Mouse (Mus musculus) cerebellum, adult 2 months (tissue): ENCODE results near the gene Actl10. TPM values are rescaled to one million over a fixed set of nuclear protein-coding genes. Genes with fewer than 3 reads are reported as not detected.

Experiments
- DNase-seq, 2 experiments: peaks; one replicate each; pipeline ENCODE4 v3.0.0; 2021
- H3K27ac ChIP-seq: fragments of 200-500 bp; 2 replicates; pipeline ENCODE4 v1.5.1; 2012; ENCODE audit warnings: low read length, control low read depth, inconsistent platforms; ENCODE audit not compliant: insufficient read depth
- H3K27me3 ChIP-seq: fragments of 200-500 bp; 2 replicates; pipeline ENCODE4 v1.6.1; 2012; ENCODE audit warnings: inconsistent platforms, mild to moderate bottlenecking, low read length, moderate library complexity; ENCODE audit not compliant: control insufficient read depth, insufficient read depth
- H3K4me1 ChIP-seq: fragments of 200-500 bp; 2 replicates; pipeline ENCODE4 v1.6.1; 2011; ENCODE audit warnings: low read length; ENCODE audit not compliant: control insufficient read depth, insufficient read depth
- H3K4me3 ChIP-seq: fragments of 200-500 bp; replicated peaks from 2 replicates; pipeline ENCODE3; 2011; ENCODE audit warnings: mild to moderate bottlenecking, low read depth, low read length, control low read depth; ENCODE audit not compliant: insufficient read depth
- CTCF ChIP-seq: fragments of 200-500 bp; IDR thresholded peaks from 2 replicates; pipeline ENCODE4 v1.5.1; 2011; ENCODE audit warnings: low read depth, mild to moderate bottlenecking, control low read depth, low read length, moderate library complexity, borderline replicate concordance; ENCODE audit not compliant: insufficient read depth
- POLR2A ChIP-seq: fragments of 200-500 bp; IDR thresholded peaks from 2 replicates; pipeline ENCODE4 v1.6.1; 2011; ENCODE audit warnings: low read length, control low read depth, borderline replicate concordance; ENCODE audit not compliant: insufficient read depth
- WGBS: fragments of 180-500 bp; shearing (Covaris S2); methylation state at CpG from one replicate; pipeline ENCODE4 v1.1.7; 2018; 5-methylcytosine and 5-hydroxymethylcytosine counted together
- polyA plus RNA-seq: library from polyadenylated mRNA; depleted of rRNA; stranded (reverse); fragments of >200 nt; gene quantifications from 2 replicates; pipeline ENCODE4 v1.2.3, GENCODE M21; 2012; rRNA removed

Gene Actl10
- polyA plus RNA-seq: 0.07 and 0.10 TPM in 2 replicates

- no peaks in the 10 kb centered on the region for H3K27me3 ChIP-seq
- peaks cover 19% of the 10 kb centered on the region for H3K4me1 ChIP-seq
- DNase-seq: peak in 1 of 2 experiments; percentile 12
- TF ChIP-seq CTCF (no peak), POLR2A (no peak)
- 0 out of 2 replicates have a peak within 1 kb of the TSS, but pooled peaks have one; percentile 10 for H3K27ac ChIP-seq
- peak within 1 kb of the TSS; percentile 33 for H3K4me3 ChIP-seq
- 89% methylated on average over 4 of the region's 4 CpGs for WGBS
Observed at GRCm38 (mm10) chr2:154551476-154551875, at the start of gene Actl10. Actl10 (plus strand) TSS chr2:154551776.

DNA sequence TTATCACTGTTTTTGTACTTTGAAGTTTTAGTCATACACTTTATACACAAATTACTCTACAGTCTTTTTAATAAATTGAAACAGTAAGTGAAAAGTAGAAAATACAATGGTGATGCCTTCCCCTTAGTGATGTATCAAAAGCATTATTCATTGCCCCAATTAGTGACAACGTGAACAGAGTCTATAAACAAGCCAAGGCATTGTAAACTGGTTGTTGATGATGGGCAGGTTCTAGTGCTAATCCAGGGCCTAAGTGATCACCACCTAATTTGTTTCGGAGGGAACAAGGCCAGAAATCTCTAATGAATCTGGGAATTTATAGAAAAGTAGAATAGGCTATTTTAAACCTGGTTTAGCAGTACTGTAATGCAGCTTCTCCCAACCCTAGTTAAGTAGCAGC is 44.5 kb upstream of the Actl10 start:
- 59% methylated on average over 2 of the region's 2 CpGs for WGBS
- H3K27me3 ChIP-seq: no peaks in the 10 kb centered on the region
- peaks cover 15% of the 10 kb centered on the region for H3K4me1 ChIP-seq
- H3K4me3 ChIP-seq: no peak overlapping the region
- TF ChIP-seq CTCF: no peak
- H3K27ac ChIP-seq: no peak overlapping the region
- DNase-seq: no peak

DNA sequence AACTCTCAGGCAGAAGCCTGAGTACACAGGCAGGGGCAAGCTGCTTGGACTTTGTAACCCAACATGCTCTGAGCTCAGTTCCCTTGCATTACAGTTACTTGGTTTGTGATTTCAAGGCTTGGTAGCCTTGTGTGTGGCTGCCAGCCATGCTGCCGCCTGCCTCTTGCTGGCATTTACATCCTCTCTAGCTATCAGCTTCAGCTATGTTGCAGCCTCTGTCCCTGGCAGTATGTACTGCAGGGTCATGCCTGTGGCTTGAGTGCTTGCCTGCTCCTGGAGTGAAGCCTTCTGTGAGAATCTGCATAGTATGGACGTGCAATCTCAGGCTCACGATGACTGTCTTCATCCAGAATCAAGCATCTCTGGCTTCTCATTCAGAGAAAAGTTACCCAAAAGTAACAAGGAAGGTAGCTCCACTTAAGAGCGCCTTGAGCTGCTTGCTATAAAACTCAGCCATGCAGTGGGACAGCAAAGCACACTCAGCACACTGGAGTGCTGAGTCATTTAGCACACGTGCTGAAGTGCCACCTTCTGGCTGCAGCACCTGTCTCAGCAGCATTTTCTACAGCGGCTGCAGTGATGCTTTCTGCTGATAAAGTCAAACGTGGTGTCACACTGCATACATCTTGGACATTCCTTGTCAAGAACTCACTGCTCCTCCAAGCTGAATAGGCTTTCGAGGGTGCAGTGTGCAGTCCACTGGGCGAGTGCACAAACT is 43.9 kb upstream of the Actl10 start:
- peak; percentile 63 to 70 for DNase-seq
- Histone ChIP-seq H3K27me3 (no peaks in the 10 kb centered on the region), H3K4me3 (no peak overlapping the region), H3K4me1 (peaks cover 15% of the 10 kb centered on the region), H3K27ac (peak overlapping the region; percentile 74)
- no peak for TF ChIP-seq POLR2A
- peak; percentile 64 for TF ChIP-seq CTCF
- WGBS: 15% methylated on average over 9 of the region's 9 CpGs

DNA sequence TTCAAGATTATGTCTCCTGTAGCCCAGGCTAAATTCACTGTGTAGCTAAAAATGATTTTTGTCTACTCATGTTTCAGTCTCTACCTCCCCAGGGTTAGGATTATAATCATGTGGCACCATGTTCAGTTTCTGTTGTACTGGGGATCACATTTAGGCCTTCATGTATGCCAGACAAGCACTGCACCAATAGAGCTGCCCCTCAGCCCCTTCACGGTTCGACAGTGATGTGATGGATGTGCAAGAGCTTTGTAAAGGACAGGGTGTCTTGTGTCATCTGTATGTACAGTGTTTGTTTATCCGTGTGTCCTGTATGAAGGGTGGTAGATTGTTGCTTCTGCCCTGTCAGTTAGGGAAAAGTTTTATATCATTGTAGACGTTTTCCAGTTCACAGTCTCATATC is 43.1 kb upstream of the Actl10 start:
- no peaks in the 10 kb centered on the region for H3K27me3 ChIP-seq
- TF ChIP-seq CTCF: no peak
- no peak for TF ChIP-seq POLR2A
- peaks cover 15% of the 10 kb centered on the region for H3K4me1 ChIP-seq
- 89% methylated on average over 4 of the region's 4 CpGs for WGBS
- no peak for DNase-seq
- H3K4me3 ChIP-seq: no peak overlapping the region
- no peak overlapping the region for H3K27ac ChIP-seq

DNA sequence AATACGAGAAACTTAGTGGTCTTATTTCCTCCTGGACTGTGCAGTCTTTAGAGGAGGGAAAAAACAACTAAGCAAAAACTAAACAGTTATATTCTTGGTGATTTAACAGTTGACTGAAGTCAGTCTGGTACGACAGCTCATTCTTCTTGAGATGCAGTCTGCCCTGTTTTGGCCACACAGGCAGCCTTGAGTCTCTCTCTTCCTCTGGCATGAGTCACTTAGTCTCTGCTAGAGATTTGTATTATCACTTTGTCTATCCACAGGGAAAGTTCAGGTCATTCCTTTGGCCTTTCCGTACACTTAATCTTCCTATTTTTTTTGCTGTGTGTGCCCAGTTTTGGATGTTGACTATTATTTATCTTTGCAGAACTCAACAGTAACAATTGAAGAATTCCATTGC is 41.4 kb upstream of the Actl10 start:
- DNase-seq: no peak
- H3K4me3 ChIP-seq: no peak overlapping the region
- peaks cover 15% of the 10 kb centered on the region for H3K4me1 ChIP-seq
- TF ChIP-seq CTCF (no peak), POLR2A (no peak)
- no peaks in the 10 kb centered on the region for H3K27me3 ChIP-seq
- 96% methylated on average over 3 of the region's 3 CpGs for WGBS
- H3K27ac ChIP-seq: no peak overlapping the region

- WGBS: 88% methylated on average over 3 of the region's 3 CpGs
- no peak for DNase-seq
- Histone ChIP-seq H3K27me3 (no peaks in the 10 kb centered on the region), H3K4me3 (no peak overlapping the region), H3K27ac (no peak overlapping the region), H3K4me1 (no peaks in the 10 kb centered on the region; the same call in 1 of the 2 replicates)
- no peak for TF ChIP-seq CTCF
- TF ChIP-seq POLR2A: no peak
Observed at GRCm38 (mm10) chr2:154516944-154517343, 34.6 kb upstream of the Actl10 start.

DNA sequence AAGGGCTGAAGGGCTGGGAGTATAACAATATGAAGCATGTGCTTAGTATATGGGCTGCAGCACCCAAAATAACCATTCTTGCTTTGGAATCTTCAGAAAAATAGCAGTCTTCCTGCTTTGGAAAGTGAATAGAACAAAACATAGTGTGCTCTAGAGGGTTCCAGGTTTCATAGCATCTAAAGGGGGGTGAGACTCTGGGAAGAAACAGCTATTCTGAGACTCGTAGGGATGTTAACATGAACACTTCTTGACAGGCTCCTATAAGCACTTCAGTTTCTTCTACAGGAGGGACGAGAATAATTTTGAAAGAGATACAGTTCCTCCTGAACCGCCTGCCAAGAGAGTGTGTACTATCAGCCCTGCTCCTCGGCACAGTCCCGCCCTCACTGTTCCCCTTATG is 34.2 kb upstream of the Actl10 start:
- 94% methylated on average over 5 of the region's 5 CpGs for WGBS
- Histone ChIP-seq H3K4me1 (no peaks in the 10 kb centered on the region; the same call in 1 of the 2 replicates), H3K27ac (no peak overlapping the region), H3K4me3 (no peak overlapping the region), H3K27me3 (no peaks in the 10 kb centered on the region)
- TF ChIP-seq CTCF (no peak), POLR2A (no peak)
- no peak for DNase-seq

DNA sequence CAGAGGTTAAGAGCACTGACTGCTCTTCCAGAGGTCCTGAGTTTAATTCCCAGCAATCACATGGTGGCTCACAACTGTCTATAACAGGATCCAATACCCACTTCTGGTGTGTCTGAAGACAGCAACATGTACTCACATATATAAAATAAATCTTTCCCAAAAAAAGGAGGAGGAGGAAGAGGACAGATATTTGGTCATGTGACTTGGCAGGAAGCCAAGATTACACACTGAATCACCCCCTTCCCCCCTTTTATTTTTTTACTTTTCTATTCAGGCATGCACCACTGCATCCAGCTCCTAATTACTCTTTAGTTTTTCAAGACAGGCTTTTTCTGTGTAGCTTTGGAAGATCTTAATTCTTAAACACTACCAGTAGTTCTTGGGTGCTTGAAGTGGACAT is 30.1 kb upstream of the Actl10 start:
- TF ChIP-seq CTCF (no peak), POLR2A (no peak)

More for the DNA sequence above, 30.1 kb upstream of the Actl10 start:
- Histone ChIP-seq H3K27me3 (no peaks in the 10 kb centered on the region), H3K27ac (no peak overlapping the region), H3K4me1 (no peaks in the 10 kb centered on the region), H3K4me3 (no peak overlapping the region)
- no peak for DNase-seq
